Mouse (Mus musculus) thymus, postnatal 10 days (tissue): Measurements from ENCODE around the gene Aoah.

Source experiments
- DNase-seq, 2 experiments: peaks; one replicate each; pipeline ENCODE4 v3.0.0; 2021; ENCODE audit warnings: low spot score in 2 of 2

Aoah gene

DNA sequence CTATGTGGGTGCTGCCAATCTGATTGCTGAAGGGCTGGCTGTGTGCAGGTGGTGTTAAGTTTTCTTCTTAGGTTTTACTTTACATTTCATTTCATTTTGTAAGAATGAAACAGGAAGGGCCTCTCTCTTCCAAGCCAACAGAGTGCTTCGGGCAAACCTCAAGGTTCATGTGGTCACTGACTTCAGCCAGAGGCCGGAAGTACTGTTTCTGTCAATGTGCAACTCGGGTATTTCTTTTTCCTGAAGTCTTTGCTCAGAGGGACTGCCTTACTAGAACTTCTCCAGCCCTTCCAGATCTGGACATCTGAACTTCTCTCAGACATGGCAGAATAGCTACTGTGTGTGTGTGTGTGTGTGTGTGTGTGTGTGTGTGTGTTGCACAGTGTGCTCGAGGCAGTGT, at the start of gene Aoah:
Gene Aoah (plus strand): TSS at position 213 of the 400 bp plus-strand sequence.
- DNase-seq, result no peak

GRCm38 (mm10) chr13:20754843-20755242, 39.1 kb upstream of the Aoah start:
- DNase-seq, result no peak

GRCm38 (mm10) chr13:20783648-20784047, 10.3 kb upstream of the Aoah start:
- no peak for DNase-seq

DNA sequence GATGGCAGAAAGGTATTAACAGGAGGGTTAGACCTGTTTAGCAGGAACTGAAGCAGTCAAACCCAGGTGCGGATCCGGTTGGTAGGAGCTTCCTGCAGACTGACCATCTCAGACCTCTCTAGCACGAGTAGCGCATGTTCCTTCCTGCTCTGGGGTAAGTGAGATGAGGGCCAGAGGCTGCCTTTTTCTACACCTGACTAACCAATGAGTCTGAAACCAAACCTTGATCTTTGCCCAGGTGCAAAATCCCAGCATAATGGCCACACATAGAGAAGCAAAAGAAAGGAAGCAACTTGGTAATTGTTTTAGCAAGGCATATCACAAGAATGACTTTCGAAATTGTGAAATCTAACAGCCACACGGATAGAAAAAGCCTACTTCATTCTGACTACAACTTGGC, 9.9 kb upstream of the Aoah start:
- DNase-seq, result no peak

- no peak for DNase-seq
These were observed 8.0 kb upstream of the Aoah start for GRCm38 (mm10) chr13:20785960-20786359.

DNA sequence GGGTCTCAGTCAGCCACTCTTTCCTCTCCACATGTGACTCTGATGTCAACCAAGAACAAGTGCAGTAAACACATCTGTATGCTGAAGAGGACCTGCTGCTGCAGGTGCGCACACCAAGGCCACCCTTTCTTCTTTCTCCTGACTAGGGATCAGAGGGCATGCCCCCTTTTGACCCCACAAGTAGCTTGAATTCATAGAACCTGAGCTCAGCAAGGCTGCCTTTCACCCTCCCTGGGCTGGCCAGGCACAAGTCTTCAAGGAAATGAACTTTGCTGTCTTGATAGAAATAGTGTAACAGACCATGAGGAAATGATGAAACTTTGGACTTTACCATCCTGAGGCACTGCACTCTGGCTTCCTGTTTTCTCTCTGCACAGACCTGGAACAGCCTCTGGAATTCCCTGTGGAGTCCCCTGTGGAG, 7.1 kb upstream of the Aoah start:
- DNase-seq, result no peak

DNA sequence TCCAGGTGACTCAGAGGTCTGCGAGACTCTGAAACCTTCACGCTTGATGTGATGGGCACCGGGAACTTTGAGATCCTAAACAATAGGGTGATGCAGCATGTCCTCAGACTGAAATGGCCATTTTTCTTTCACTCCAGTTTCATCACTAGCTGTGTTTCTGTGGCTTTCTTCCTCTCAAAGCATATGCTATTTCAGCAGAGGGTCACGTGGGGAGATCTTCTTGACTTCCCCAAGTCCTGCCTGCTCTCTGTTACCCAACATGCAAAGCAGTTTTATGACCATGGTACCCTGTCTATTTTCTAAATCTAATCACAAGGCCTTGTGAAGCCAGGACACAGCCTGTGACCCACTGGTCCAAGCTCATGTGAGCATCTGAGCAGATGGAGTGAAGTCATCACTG, 6.0 kb upstream of the Aoah start:
- no peak for DNase-seq

DNA sequence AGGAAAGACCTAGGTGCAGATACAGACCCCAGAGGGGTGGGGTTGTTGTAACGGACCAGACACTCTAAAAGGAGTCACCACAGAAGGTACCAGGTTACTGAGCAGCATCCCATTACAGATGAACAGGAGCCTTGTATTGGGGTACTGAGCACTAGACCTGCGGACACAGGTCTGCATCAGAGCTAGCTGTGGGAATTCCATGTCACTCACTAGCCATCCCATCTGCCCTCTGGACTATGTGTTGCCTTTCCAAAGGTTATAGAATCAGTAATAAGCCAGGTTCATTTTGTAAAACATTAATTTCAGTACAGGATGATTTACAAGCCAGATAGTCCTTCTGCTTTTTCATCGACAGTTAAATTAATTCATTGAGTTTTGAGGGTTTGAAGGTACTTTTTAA, 2.7 kb downstream of the Aoah start:
- DNase-seq, result no peak

- DNase-seq, result no peak
These were observed 4.6 kb downstream of the Aoah start for GRCm38 (mm10) chr13:20798536-20798935.

GRCm38 (mm10) chr13:20799772-20800171, 5.9 kb downstream of the Aoah start:
- no peak for DNase-seq

- no peak for DNase-seq
These were observed 6.7 kb downstream of the Aoah start for GRCm38 (mm10) chr13:20800569-20800968.

DNA sequence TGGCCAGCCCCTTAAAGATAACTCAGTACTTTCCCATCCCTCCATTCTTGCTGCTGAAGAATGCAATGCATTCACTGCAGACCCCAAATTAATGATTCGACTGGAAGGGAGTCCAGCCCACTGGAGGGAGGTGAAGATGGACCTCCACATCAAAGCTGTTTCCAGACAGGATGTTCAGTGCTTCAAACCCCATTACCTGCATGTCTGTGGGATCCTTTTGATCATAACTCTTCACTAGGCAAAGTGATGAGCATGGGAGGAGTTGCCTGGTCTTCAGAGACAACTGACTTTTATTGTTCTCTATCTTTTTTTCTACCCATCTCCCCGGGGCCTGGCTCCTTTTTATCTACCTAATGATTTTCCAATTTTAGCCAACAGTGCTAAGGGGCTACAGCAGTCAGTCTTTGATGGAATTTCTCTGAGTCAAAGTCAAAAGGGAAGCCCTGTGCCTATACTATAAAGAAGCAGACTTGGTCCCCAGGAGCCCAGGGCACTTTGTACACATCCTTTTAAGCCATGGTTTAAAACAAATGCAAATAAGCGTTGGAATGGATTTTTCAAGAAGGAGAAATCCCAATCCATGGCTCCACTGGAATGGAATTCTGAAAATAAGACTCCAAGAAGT, 18.0 kb downstream of the Aoah start:
- no peak for DNase-seq

DNA sequence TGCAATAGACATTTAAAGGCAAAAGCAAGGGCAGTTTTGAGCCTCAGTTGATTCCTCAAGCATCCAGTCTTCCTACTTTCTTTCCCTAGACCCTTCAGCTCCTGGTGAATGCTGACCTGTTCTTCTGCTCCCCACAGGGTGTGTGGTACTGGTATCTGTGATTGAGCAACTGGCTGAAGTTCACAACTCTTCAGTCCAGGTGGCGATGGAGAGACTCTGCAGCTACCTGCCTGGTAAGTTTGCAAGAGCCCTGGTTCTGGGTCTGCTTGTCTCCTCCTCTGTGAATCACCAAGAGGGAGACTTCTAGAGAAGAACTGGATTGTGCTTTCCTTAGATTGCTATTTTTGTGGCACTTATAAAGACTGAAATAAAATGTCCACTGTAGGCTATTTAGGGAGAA, 22.5 kb downstream of the Aoah start:
- DNase-seq, result no peak

DNA sequence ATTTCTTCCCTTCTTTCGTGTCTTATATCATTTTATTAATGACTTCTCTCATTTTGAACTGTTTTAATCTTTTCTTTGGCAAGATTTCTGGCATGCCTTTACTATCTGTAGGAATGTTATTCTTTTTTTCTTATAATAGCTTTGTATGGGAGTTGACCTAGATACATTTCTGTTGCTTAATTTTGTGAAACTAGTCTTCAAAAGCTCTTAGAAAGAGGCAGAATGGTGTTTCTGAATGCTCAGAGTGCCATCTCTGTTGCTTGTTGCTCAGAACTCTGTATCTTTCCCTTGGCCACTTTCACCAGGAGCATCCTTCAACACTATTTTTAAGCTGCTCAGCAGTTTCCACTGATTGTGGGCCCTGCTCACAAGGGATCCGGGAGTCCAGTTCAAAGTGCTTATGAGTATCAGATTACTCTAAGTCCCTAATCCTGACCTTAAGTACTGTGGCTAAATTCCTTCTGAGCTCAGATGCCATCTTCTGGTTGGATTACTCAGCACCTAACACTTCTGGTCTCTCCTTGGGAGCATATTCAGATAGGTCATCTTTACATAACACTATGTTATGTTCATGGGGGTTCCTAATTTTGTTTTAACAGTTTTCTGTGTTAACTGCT, 26.9 kb downstream of the Aoah start:
- DNase-seq, result no peak

DNA sequence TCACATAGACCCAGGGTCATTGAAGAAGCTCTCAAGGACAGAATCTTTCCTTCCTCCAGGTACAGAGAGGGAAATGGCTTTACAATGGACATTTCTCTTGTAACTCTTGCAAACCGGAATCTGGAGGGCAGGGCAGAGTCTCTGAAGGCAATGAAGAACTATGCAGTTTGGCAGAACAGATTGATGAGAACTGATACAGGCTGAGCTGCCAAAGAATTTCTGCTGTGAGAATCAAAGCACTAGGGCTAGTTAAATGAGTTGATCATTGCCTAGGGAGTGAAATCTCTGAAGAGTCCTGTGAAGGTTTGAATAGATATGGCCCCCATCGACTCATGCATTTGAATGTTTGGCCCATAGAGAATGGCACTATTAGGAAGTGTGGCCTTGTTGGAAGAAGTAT, 34.8 kb downstream of the Aoah start:
- DNase-seq, result no peak

DNA sequence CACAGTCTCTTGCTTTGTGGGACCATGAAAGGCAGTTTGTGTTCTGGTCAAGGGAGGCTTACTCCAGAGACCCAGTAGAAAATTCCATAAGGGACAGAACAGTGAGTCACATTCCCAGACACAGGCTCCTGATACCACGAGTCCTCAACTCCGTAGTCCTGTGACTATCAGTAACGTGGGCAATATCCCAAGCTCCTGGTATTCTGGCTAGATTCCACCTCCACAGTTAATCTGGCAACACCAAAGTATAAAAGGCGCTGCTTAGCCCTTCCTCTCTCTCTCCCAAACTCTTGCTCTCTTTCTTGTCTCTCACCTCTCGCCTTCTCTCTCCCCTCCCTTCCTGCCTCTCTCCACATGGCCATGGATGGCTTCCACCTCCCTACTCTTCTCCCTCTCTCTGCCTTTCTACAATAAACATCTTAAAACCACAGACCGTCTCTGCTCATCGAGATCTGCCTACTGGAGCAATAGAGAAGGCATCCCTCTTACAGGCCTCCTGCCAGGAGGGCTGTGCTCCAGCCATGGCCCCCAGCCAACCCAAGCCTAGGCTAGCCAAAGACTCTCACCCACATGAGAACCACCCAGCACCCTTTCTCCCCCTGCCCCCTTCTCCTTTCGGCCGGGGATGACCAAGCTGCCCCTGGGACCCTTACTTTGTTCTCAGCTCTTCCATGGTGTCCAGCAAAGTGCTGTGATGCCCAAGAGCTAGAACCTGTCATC, 35.4 kb downstream of the Aoah start:
- no peak for DNase-seq

DNA sequence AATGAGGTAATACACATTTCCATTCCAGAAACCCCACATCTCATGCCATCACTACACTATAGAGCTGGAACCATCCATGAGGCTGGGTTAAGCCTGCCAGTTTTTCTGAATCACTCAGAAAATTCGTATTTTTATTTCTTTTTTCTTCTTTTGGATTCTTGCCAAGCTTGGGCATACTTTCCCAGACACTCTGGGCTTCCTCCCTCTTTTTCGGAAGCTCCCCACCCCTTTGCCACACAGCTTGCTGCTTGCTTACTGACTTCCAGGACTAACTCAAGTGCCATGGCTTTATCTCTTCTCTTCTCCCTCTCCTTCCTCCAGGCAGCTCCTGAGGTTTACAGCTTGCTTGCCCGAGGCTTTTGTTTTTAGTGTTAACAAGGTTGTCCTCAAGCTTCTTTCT, 62.0 kb downstream of the Aoah start:
- no peak for DNase-seq

GRCm38 (mm10) chr13:20899372-20899771, 105.5 kb downstream of the Aoah start:
- no peak for DNase-seq

DNA sequence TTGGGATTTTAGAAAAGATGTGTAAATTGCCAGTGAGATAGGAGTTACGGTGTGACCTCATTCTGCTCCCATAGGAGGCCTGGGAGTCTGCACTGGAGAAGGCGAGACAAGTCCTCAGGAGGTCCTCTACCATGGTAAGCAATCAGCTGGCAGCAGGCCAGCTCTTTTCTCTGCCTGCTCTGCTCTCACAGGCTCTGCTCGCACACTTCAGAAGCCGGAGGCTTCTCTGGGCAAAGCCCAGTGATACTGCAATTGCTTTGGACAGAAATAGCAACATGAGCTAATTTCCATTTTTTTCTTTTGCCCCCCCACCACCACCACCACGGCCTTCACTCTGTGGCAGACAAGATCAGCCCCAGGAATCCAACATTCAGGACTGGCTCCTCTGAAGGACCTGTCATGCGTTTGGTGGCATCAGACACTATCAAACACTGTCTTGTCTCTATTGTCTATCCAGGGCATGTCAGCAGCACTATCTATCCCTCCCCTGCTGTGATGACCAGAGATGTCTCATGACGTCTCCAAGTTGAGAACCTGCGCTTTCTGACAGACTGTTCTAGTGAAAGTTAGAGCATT, 106.6 kb downstream of the Aoah start:
- no peak for DNase-seq

DNA sequence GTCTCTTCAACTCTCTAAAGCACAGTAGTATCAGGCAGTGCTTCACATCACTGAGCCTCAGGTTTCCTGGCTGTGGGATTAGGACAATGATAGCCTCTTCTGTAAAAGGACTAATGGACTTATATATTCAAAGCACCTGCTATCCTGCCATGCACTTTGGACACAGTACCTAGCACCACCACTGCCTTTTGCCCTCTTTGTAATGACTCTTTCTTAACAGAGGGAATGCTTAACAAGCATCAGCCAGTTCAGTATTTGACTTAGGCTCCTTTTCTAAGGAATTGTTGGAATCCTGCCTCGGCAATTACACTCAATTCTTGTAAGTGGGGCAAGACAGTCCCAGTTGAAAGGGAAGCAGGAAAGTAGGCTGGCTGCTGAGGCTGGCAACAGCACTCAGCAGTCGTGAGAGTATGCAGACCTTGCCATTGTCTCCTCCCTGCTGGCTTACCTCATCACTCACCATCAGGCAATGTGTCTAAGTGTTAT, 107.1 kb downstream of the Aoah start:
- DNase-seq, result no peak

- DNase-seq, result no peak
These were observed 107.8 kb downstream of the Aoah start for GRCm38 (mm10) chr13:20901634-20902135.

- DNase-seq, result no peak
These were observed 110.2 kb downstream of the Aoah start for GRCm38 (mm10) chr13:20904118-20904517.

- no peak for DNase-seq
These were observed 111.3 kb downstream of the Aoah start for GRCm38 (mm10) chr13:20905195-20905594.
